In the genomic region with DNA sequence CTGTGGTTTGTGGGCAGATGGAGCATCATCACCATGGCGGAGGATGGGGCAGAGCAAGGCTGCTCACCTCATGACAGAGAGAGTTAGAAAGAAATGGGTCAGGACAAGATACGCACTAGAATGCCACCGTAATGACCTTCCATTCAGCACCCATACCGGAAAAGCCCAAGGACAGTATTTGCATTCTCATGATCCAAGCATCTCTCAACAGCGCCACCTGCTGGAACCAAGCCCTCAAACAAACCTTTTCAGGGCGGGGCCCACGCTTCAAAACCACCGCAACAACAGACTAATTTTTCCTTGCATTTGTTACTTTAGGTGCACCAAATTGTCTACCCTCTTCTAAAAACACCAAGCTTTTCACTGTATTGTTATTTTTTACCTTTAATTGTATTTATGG, we compare ENCODE assay signal across 8 mouse cellular contexts. TPM values are rescaled to one million over a fixed set of nuclear protein-coding genes. Genes with fewer than 3 reads are reported as not detected.
A peak's percentile ranks its signal among the peaks of the same experiment; 100 is the strongest.
DNase-seq lines count a peak whose midpoint lies in the region; ATAC-seq and TF ChIP-seq lines count a peak whose summit lies in the region.

No protein-coding gene starts in this region.

- H3K36me3 ChIP-seq in forebrain, embryonic 14.5 days (ENCODE audit: control insufficient read depth, insufficient read depth, low read length), result no peaks in the 10 kb centered on the region
- H3K36me3 ChIP-seq in forebrain, embryonic 15.5 days, result no peaks in the 10 kb centered on the region

- H3K27ac ChIP-seq in forebrain, embryonic 14.5 days (ENCODE audit: low read depth, low read length), result no peak overlapping the region
- no peak overlapping the region for H3K27ac ChIP-seq in forebrain, embryonic 15.5 days (replicated peaks)
- H3K27ac ChIP-seq in cortical plate, adult 2 months (ENCODE audit: insufficient read depth, low read length), result no peak overlapping the region

- H3K9ac ChIP-seq in forebrain, embryonic 14.5 days (ENCODE audit: low read length), result no peak overlapping the region
- H3K9ac ChIP-seq in forebrain, embryonic 15.5 days (replicated peaks), result no peak overlapping the region

- no peak overlapping the region for H3K4me3 ChIP-seq in forebrain, embryonic 14.5 days (ENCODE audit: low read depth, low read length)
- H3K4me3 ChIP-seq in forebrain, embryonic 15.5 days, result no peak overlapping the region
- no peak overlapping the region for H3K4me3 ChIP-seq in cortical plate, adult 2 months (ENCODE audit: insufficient read depth, low read length)

- no peaks in the 10 kb centered on the region for H3K27me3 ChIP-seq in forebrain, embryonic 14.5 days (replicated peaks; ENCODE audit: control insufficient read depth, insufficient read depth, low read length)
- no peaks in the 10 kb centered on the region for H3K27me3 ChIP-seq in forebrain, embryonic 15.5 days

- H3K9me3 ChIP-seq in forebrain, embryonic 14.5 days (replicated peaks; ENCODE audit: control insufficient read depth, low read length), result no peaks in the 10 kb centered on the region; the same call in 1 of the 2 replicates
- no peaks in the 10 kb centered on the region for H3K9me3 ChIP-seq in forebrain, embryonic 15.5 days

- DNase-seq in forebrain, embryonic 14.5 days (ENCODE audit: low spot score), result peak; percentile 46
- DNase-seq in 3T3-L1 (ENCODE audit: low read depth, low spot score), result peak; percentile 71
- peak; percentile 40 to 64 for DNase-seq in adrenal gland, adult 18-20 months (ENCODE audit: low spot score in 2 of 2)
- peak; percentile 26 for DNase-seq in kidney, postnatal 14 days
- DNase-seq in lung, postnatal 10 days, result peak; percentile 60
- peak; percentile 66 to 86 for DNase-seq in spleen, postnatal 10 days (ENCODE audit: low spot score in 2 of 2)

- no peak overlapping the region for H3K4me2 ChIP-seq in forebrain, embryonic 14.5 days (ENCODE audit: low read length)
- no peak overlapping the region for H3K4me2 ChIP-seq in forebrain, embryonic 15.5 days (replicated peaks)

- TF ChIP-seq POLR2A in cortical plate, adult 2 months (IDR thresholded peaks at IDR 0.05; ENCODE audit: extremely low read depth, insufficient read depth, low read length), result no peak

- WGBS in forebrain, embryonic 14.5 days, result 57% methylated on average over 8 of the region's 8 CpGs
- 62% methylated on average over 8 of the region's 8 CpGs for WGBS in forebrain, embryonic 15.5 days

- no peak for ATAC-seq in forebrain, embryonic 14.5 days
- ATAC-seq in forebrain, embryonic 15.5 days (replicated peaks), result no peak

- H3K4me1 ChIP-seq in forebrain, embryonic 14.5 days (ENCODE audit: control insufficient read depth, insufficient read depth, low read length), result no peaks in the 10 kb centered on the region
- no peaks in the 10 kb centered on the region for H3K4me1 ChIP-seq in forebrain, embryonic 15.5 days
- H3K4me1 ChIP-seq in cortical plate, adult 2 months (ENCODE audit: control insufficient read depth, insufficient read depth, low read length), result no peaks in the 10 kb centered on the region

- peak; percentile 56 for TF ChIP-seq CTCF in cortical plate, adult 2 months (IDR thresholded peaks at IDR 0.05; ENCODE audit: extremely low read depth, insufficient read depth, low read length)

RNA-seq across cellular contexts. Expression of gene Tex50, which starts 21.6 kb away (rescaled TPM):
- not detected in 2 replicates for polyA plus RNA-seq in forebrain, embryonic 14.5 days (2014; fragmentation: Nextera tagmentation; extraction: Ambion mirVana)
- 0.66 and 1.0 TPM in 2 replicates for polyA plus RNA-seq in forebrain, embryonic 15.5 days (2015; fragmentation: Nextera tagmentation; extraction: Ambion mirVana)
- total RNA-seq in adrenal gland, adult 18-20 months (2021), result not detected
- not detected in 2 replicates for polyA plus RNA-seq in cortical plate, adult 2 months (2012; rRNA removed)

RNA-seq across cellular contexts. Expression of gene Ankrd45, which starts 38.2 kb away (rescaled TPM):
- polyA plus RNA-seq in forebrain, embryonic 14.5 days (2014; fragmentation: Nextera tagmentation; extraction: Ambion mirVana), result 22.7 and 27.0 TPM in 2 replicates
- polyA plus RNA-seq in forebrain, embryonic 15.5 days (2015; fragmentation: Nextera tagmentation; extraction: Ambion mirVana), result 22.3 and 22.4 TPM in 2 replicates
- total RNA-seq in adrenal gland, adult 18-20 months (2021), result 1 to 10 TPM; 4.7 to 9.2 TPM
- 38.5 and 41.3 TPM in 2 replicates for polyA plus RNA-seq in cortical plate, adult 2 months (2012; rRNA removed)

RNA-seq across cellular contexts. Expression of gene Klhl20, which starts 49.4 kb away (rescaled TPM):
- 17.2 and 17.7 TPM in 2 replicates for polyA plus RNA-seq in forebrain, embryonic 14.5 days (2014; fragmentation: Nextera tagmentation; extraction: Ambion mirVana)
- 18.4 and 18.9 TPM in 2 replicates for polyA plus RNA-seq in forebrain, embryonic 15.5 days (2015; fragmentation: Nextera tagmentation; extraction: Ambion mirVana)
- 10 to 100 TPM; 11.7 to 13.6 TPM for total RNA-seq in adrenal gland, adult 18-20 months (2021)
- 13.4 and 14.1 TPM in 2 replicates for polyA plus RNA-seq in cortical plate, adult 2 months (2012; rRNA removed)

Comparison
In these comparisons a context has a peak if more than half of its experiments do, and no peak if none do; other contexts are left out.
1. DNase-seq: peak in every context shown above with its lines; median percentile 76 in spleen, postnatal 10 days; 71 in 3T3-L1; 60 in lung, postnatal 10 days; 52 in adrenal gland, adult 18-20 months; 46 in forebrain, embryonic 14.5 days; 26 in kidney, postnatal 14 days.